Mouse (Mus musculus): Measurements from ENCODE around the gene Zyg11b.

- TF ChIP-seq EP300 (IDR thresholded peaks at IDR 0.05; ENCODE audit: low read depth): no peak
- no peak for TF ChIP-seq CTCF (IDR thresholded peaks at IDR 0.05; ENCODE audit: low read depth)
Observed at GRCm38 (mm10) chr4:108349836-108350547, 49.1 kb upstream of the Zyg11b start.

Measured in heart, postnatal 0 days (tissue).